Mouse (Mus musculus) heart, adult 11 months (tissue): ENCODE measurements around the gene Cyb5b.
A peak's percentile ranks its signal among the peaks of the same experiment; 100 is the strongest.

ENCODE experiments used
- DNase-seq: peaks from one replicate; pipeline ENCODE4 v3.0.0; 2022

Gene Cyb5b

DNA sequence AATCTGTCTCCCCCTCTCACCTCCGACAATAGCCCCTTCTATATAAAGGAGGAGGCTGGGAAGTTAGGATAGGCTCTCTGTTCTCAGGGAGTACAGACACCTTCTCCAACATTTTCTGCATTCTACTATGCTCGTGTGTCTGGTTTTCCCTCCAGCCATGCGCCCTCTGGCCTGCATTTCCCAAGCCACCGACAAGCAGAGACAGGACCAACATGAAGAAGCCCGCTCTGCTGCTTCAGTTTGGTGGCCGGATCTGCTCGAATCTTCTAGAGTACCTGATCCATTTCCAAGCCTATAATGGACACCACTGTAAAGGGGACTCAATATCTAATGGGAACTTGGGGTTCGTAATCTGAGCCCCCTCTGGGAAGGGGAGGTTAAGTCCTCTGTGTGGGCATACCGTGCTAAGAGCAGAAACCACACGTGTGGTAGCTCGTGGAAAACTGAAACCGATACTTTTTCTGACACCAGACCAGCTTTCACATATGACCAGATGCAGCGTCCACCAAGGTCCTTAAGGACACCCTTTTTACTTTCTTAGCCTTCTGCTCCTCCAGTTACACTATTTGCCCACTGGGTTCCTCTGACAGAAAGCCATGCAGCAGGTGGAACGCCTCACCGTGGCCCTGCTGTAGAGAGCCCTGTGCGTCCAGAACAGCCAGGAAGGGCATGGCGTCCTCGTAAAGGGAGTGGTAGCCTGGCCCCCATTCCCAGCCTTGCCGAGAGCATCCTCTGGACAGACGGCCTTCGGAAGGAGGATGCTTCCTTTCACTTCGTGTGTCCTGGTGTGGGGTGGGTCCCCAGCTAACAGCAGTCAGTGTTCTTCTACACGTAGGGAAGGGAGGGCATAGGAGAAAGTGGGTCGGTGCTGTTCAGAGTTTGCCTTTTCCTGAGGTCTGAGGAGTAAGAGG, 17.6 kb upstream of the Cyb5b start:
- peak; percentile 86 for DNase-seq

DNA sequence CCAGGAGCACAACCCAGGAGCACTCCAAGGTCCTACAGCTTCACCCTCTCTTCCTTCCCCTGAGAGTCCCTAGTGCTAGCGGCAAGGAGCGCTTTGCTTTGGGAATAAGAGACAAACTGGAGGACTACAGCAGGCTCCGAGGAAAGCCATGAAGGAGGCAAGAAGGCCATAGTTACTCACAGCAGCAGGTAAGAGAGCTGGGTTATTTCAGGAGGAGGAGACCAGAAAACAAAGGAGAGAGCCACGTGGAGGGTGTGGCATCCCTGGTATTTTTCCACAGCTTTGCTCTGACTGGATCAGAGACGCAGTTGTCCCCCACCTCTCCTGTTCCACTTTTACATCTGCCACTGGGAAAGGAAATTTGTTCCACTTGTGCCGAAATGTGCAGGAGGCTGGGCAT, 16.6 kb upstream of the Cyb5b start:
- peak; percentile 93 for DNase-seq

- DNase-seq: peak; percentile 65
These were observed 14.3 kb upstream of the Cyb5b start for GRCm38 (mm10) chr8:107136003-107136612.

DNA sequence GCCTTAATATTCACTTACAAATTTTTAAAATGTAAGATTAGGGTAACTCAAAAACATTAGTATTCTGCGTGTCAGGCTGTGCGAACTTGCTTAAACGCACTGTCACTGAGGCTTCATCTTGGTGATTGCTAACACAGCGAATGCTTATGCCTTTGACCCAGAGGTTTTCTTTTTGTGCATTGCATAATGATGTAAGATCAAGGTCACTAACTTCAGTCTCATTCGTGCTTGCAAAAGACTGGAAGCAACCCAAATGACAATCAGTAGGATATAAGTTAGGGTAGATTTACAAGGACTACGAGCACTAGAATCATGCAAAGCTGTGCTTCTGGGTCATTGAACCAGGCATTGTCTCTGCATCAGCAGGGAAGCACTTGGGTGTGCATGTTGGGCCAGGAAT, 12.8 kb upstream of the Cyb5b start:
- peak; percentile 79 for DNase-seq

DNA sequence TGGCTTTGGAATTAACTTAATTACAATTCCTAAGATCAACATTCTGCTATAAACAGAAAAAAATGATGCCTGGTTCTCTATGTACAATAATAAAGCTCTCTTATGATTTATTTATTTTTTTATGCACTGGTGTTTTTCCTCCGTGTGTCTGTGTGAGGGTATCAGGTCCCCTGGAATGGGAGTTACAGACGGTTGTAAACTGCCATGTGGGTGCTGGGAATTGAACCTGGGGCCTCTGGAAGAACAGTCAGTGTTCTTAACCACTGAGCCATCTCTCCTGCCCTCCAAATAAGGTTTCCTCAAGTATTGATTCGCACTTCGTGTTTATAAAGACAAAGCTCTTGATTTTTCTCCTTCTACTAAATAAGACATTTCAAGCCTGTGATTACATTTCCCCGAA, 12.1 kb upstream of the Cyb5b start:
- no peak for DNase-seq

GRCm38 (mm10) chr8:107139704-107140470, 10.6 kb upstream of the Cyb5b start:
- DNase-seq: peak; percentile 97

DNA sequence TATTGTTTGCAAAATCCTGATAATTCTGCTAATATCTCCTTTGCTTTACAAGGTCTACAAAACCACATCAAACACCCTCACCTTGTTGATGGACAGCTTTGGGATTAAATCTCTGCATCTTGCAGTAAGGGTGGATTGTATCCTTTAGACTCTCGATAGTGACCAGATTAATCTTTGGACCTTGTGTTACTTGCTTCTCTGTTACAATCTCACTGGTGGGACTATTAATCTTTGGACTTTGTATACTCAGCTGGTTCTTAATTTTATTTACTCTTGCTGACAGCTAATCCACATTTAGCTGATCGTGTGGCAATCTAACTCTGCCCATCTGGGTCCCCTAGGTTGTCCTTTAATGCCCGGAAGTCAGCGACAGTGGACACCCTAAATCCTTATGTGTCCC, 7.9 kb upstream of the Cyb5b start:
- no peak for DNase-seq

DNA sequence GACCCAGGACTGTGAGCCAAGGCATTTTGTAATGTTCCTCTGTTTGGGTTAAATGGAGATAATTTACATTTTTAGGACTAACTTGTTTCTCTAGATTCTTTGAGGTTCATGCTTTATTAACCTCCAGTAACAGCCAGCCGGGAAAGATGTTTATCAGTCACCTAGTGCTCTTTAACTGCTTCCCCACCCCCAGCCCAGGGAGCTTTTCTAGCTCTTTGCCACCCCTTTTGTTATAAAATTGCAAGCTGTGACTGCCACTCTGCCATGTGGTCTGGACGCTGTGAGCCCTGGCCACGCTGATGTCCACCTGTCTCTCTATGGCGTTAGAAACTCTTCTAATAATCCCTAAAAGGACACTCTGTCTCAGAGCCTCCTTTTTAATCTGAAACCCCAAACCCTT, 6.9 kb upstream of the Cyb5b start:
- no peak for DNase-seq

DNA sequence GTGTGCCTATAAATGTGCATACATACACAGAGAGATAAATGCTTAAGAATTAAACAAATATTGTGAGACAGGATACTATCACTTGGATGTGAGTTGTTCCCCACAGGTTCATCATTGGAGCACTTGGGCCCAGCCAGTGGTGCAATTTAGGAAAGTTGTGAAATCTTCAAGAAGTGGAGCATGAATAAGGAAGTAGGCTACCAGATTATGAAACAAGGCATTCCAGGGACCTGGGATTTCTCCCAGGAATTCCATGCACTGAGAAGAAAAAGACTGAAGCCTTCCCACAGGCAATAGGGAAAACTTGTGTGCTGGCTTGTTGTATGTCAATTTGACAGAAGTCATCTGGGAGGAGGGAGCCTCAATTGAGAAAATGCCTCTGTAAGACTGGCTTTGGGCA, 4.3 kb upstream of the Cyb5b start:
- DNase-seq: peak; percentile 97

DNA sequence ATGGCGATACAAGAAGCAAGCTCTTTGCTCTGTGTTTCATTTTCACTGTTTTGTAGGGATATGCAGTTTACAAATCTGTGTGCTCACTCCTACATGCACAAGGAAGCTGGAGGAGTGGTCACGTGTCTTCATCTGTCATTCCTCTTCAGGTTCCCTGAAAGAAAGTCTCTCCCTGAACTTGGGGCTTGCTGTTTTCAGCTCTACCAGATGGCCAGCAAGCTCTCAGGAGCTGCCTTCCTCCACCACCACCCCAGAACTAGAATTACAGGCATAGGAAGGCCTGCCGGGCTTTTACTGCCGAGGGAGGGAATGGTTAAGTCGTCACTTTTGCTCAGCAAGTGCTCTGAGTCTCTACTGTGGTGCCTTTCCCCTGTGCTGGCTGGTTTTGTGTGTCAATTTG, 1.6 kb upstream of the Cyb5b start:
- DNase-seq: peak; percentile 75

GRCm38 (mm10) chr8:107150057-107150403, 410 bp upstream of the Cyb5b start:
- no peak for DNase-seq

- DNase-seq: no peak
These were observed 926 bp downstream of the Cyb5b start for GRCm38 (mm10) chr8:107151212-107151920.

- no peak for DNase-seq
These were observed 3.1 kb downstream of the Cyb5b start for GRCm38 (mm10) chr8:107153326-107154210.

GRCm38 (mm10) chr8:107156816-107157215, 6.4 kb downstream of the Cyb5b start:
- peak; percentile 69 for DNase-seq

GRCm38 (mm10) chr8:107157836-107158235, 7.4 kb downstream of the Cyb5b start:
- DNase-seq: peak; percentile 89

GRCm38 (mm10) chr8:107158890-107159289, 8.4 kb downstream of the Cyb5b start:
- DNase-seq: no peak

GRCm38 (mm10) chr8:107164251-107164773, 13.9 kb downstream of the Cyb5b start:
- peak; percentile 92 for DNase-seq

- peak; percentile 78 for DNase-seq
These were observed 15.3 kb downstream of the Cyb5b start for GRCm38 (mm10) chr8:107165745-107166144.

DNA sequence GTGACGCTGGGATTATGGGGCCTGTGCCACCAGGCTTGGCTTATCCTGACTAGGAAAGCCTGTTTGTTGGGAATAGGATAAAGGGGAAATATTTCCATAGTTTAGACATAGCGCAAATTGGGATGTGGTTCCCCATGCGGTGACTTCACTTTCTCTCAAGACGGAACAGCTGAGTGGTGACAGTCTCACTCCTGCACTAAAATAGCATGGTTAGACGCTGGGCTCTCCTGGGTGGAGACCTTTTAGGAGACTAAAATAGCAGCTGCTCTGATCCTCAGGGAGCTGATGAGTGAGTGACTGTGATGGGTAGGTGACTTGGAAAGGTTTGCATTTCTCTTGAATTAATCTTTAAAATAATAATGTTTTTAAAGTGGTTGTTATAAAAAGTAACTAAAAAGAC, 17.4 kb downstream of the Cyb5b start:
- DNase-seq: peak; percentile 93

DNA sequence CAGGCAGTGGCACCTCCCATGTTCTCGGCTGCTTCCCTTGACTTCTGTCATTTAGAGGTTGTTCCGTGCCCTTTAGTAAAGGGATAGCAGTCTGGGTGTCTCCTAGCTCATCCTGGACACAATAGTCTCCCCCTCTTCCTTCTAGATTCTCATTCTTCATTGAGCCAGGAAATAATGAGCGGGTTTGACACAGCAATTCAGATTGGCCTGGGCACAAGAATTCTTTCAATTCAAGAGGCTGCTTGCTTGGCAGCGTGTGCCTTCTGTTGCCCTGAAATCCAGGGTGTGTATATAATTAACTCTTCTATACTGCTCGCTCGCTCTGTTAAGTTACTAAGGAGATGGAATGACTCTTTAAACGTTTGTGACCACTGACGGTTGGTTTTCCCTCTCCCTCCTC, 21.7 kb downstream of the Cyb5b start:
- DNase-seq: peak; percentile 79

DNA sequence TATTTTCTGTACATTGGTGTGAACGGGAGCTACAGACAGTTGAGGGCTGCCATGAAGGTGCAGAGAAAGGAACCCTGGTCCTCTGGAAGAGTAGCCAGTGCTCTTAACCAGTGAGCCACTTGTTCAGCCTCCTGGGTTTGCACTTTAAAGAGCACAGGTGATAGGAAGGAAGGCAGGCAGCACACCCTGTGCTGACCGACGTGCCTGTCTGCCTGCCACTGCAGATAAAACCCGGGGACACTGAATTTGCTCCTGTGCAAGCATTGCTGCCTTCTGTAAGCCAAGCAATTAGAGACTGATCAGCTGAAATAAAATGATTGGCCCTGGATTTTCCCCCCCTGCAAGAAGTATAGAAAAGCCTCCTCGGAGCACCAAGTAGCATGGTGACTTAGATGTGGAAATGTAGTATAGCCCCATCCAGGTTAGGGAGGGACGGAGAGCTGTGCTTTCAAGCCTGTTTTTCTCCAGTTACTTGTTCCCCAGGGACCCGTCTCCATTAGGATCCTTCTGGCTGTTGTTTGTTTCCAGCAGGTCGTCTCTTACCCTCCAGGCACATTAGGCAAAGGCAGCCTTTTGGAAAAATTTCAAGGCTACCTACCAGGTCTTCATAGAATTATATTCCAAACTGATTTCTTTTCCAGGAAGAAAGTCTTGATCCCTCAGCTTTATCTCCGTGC, 22.7 kb downstream of the Cyb5b start:
- peak; percentile 91 for DNase-seq
